Mouse (Mus musculus) embryonic fibroblast, embryonic 13.5 days (primary cell): ENCODE data around the gene Capzb. TPM values are rescaled to one million over a fixed set of nuclear protein-coding genes. Genes with fewer than 3 reads are reported as not detected.

Source experiments
- H3K27ac ChIP-seq: 2 replicates; pipeline ENCODE4 v1.5.1; 2012; ENCODE audit warnings: low read length, control low read depth, inconsistent platforms; ENCODE audit not compliant: insufficient read depth
- H3K4me1 ChIP-seq: 2 replicates; pipeline ENCODE4 v1.6.1; 2011; ENCODE audit warnings: low read length; ENCODE audit not compliant: control insufficient read depth, insufficient read depth
- H3K4me3 ChIP-seq: 2 replicates; pipeline ENCODE4 v1.5.1; 2011; ENCODE audit warnings: mild to moderate bottlenecking, control low read depth, low read length; ENCODE audit not compliant: insufficient read depth
- CTCF ChIP-seq: IDR thresholded peaks from 2 replicates; pipeline ENCODE4 v1.5.1; 2011; ENCODE audit warnings: mild to moderate bottlenecking, control low read depth, low read length, moderate library complexity, borderline replicate concordance; ENCODE audit not compliant: insufficient read depth
- POLR2A ChIP-seq: IDR thresholded peaks from 2 replicates; pipeline ENCODE4 v1.6.1; 2011; ENCODE audit warnings: low read depth, mild to moderate bottlenecking, control low read depth, low read length, moderate library complexity
- polyA plus RNA-seq: library from polyadenylated mRNA; stranded (reverse); fragments of >200 nt; gene quantifications from 2 replicates; pipeline ENCODE4 v1.2.4, GENCODE M21; 2011; ENCODE audit warnings: low read depth; ENCODE audit not compliant: missing spikeins, insufficient read length

Gene Capzb
- polyA plus RNA-seq, 1 experiment = 355 TPM

GRCm38 (mm10) chr4:139209130-139209840 is 16.6 kb downstream of the Capzb start:
- TF ChIP-seq CTCF (no peak), POLR2A (no peak)
- H3K4me1 ChIP-seq = peaks cover 38% of the 10 kb centered on the region
- peak overlapping the region; percentile 47 for H3K27ac ChIP-seq
- no peak overlapping the region for H3K4me3 ChIP-seq

DNA sequence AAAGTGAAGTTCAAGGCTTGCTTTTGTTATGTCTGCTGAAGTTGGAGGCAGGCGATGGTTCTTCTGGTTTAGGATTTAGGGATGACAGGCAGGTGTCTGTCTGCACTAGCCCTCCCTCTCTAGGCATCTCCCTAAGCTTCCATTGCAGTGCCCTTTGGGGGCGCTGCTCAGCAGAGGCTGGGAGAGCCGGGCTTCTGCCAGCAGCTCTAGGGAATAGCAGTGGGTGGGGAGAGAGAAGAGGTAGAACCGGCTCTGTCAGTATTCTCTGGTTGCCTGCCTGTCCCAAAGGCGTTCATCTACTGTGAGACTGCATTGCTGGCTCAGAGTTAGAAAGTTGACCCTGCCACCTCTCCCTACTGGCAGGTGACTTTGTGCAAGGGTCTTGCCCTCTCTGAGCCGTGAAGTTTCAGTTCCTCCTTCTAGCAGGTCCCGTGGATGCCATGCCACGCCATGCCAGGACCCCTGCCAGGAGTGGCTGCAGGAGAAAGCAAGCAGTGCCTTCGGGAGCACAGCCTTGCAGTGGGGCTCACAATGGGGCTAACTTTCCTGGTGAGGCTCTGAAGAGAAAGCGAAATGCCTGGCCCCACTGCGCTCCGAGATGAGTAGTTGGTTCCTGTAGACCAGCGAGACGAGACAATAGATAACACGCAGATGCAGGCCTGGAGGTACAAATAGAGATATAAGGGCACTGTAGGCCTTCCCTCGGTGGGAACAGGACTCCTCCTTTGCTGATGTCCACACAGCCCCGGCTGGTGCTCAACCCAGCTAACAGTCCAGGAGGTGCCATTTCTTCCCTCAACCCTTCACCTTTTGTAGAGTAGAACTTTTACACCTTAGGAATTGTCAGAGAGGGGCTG is 19.5 kb downstream of the Capzb start:
- Histone ChIP-seq H3K4me1 (peaks cover 54% of the 10 kb centered on the region), H3K4me3 (no peak overlapping the region), H3K27ac (no peak overlapping the region)
- no peak for TF ChIP-seq CTCF
- TF ChIP-seq POLR2A = no peak

- TF ChIP-seq CTCF (no peak), POLR2A (no peak)
- peak overlapping the region; percentile 69 for H3K27ac ChIP-seq
- no peak overlapping the region for H3K4me3 ChIP-seq
- H3K4me1 ChIP-seq = peaks cover 52% of the 10 kb centered on the region
Observed at GRCm38 (mm10) chr4:139213086-139213485, 20.4 kb downstream of the Capzb start.

- Histone ChIP-seq H3K27ac (peak overlapping the region; percentile 69), H3K4me3 (no peak overlapping the region), H3K4me1 (peaks cover 48% of the 10 kb centered on the region)
- no peak for TF ChIP-seq CTCF
- TF ChIP-seq POLR2A = no peak
Observed at GRCm38 (mm10) chr4:139213935-139214371, 21.3 kb downstream of the Capzb start.

DNA sequence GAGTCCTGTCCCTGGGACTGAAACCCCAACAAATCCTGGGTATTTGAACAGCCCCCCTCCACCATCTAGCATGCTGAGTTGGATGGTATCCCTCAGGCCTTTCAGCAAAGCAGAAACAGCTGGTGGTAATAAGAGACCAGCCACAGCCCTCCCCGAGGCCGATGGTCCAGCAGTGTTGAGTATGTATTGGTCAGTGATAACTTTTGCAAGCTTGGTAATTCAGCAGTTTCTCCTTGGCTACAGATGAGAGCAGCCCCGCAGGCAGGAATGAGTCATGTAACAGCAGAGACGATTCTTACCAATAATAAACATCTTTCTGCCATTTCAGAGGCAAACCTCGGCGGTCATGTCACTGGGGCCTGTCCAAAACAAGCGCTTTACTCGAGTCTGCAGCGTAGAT is 23.9 kb downstream of the Capzb start:
- Histone ChIP-seq H3K4me3 (no peak overlapping the region), H3K4me1 (peaks cover 50% of the 10 kb centered on the region), H3K27ac (peak overlapping the region; percentile 80)
- TF ChIP-seq CTCF (no peak), POLR2A (no peak)

GRCm38 (mm10) chr4:139218539-139218938 is 25.8 kb downstream of the Capzb start:
- Histone ChIP-seq H3K4me1 (peaks cover 39% of the 10 kb centered on the region), H3K27ac (no peak overlapping the region), H3K4me3 (no peak overlapping the region)
- TF ChIP-seq CTCF (no peak), POLR2A (no peak)

DNA sequence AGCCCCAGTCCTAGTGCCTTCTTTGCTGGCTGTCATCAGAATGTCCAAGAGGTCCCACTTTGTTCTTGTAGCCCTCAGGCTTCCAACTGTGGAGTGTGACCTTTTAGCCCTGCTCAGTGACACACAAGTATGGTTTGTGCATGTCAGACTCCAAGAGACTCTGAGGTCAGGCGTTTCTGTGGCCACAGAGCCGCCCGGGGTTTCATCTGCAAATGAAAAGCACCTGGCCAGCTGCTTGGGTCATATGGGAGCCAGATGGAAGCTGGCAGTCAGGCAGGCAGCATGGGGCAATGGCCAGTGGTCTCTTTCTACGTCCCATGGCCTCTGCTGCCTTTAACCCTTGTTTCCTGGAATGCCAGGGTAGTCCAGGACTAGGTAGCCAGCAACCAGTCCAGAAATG is 27.0 kb downstream of the Capzb start:
- Histone ChIP-seq H3K4me1 (peaks cover 36% of the 10 kb centered on the region), H3K4me3 (no peak overlapping the region), H3K27ac (no peak overlapping the region)
- no peak for TF ChIP-seq POLR2A
- TF ChIP-seq CTCF = no peak

DNA sequence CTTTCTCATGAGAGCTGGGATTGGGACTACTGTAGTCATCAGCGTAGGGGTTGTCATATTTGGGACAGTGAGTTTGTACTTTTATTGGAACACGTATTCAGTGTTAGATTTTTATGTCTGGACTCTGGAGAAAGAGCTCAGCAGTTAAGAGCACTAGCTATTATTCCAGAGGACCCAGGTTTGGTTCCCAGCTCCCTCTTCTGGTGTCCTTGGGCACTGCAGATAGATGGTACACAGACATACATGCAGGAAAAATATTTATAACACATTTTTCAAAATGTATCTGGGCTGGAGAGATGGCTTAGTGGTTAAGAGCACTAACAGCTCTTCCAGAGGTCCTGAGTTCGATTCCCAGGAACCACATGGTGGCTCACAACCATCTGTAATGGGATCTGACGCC is 28.3 kb downstream of the Capzb start:
- no peak overlapping the region for H3K27ac ChIP-seq
- peaks cover 34% of the 10 kb centered on the region for H3K4me1 ChIP-seq
- H3K4me3 ChIP-seq = no peak overlapping the region
- TF ChIP-seq POLR2A (no peak), CTCF (no peak)

- peaks cover 42% of the 10 kb centered on the region for H3K4me1 ChIP-seq
- H3K27ac ChIP-seq = no peak overlapping the region
- H3K4me3 ChIP-seq = no peak overlapping the region
- no peak for TF ChIP-seq CTCF
- no peak for TF ChIP-seq POLR2A
Observed at GRCm38 (mm10) chr4:139221837-139222236, 29.1 kb downstream of the Capzb start.

- Histone ChIP-seq H3K4me1 (peaks cover 34% of the 10 kb centered on the region), H3K27ac (no peak overlapping the region), H3K4me3 (no peak overlapping the region)
- TF ChIP-seq CTCF = no peak
- TF ChIP-seq POLR2A = no peak
Observed at GRCm38 (mm10) chr4:139225115-139225514, 32.4 kb downstream of the Capzb start.
